Mouse (Mus musculus) midbrain, embryonic 14.5 days (tissue): ENCODE data around the gene Nmt2. TPM values are rescaled to one million over a fixed set of nuclear protein-coding genes. Genes with fewer than 3 reads are reported as not detected.

Experiments used
- ATAC-seq: fragments of 200-750 bp; cut with Nextera tagmentation; 2 replicates; pipeline ENCODE4 v1.8.0; 2017; ENCODE audit warnings: moderate number of reproducible peaks, moderate library complexity; ENCODE audit not compliant: low FRiP score, low TSS enrichment
- DNase-seq: peaks from one replicate; pipeline ENCODE4 v3.0.0-alpha.2; 2015
- H3K27ac ChIP-seq: fragments of 300-500 bp; sonication (generic); replicated peaks from 2 replicates; pipeline ENCODE4 v1.5.1; 2014; ENCODE audit warnings: mild to moderate bottlenecking, low read depth, low read length, moderate library complexity
- H3K27me3 ChIP-seq: fragments of 300-500 bp; sonication (generic); 2 replicates; pipeline ENCODE4 v1.6.1; 2014; ENCODE audit warnings: low read length, control low read depth, mixed read lengths; ENCODE audit not compliant: control insufficient read depth, insufficient read depth
- H3K36me3 ChIP-seq: fragments of 300-500 bp; sonication (generic); 2 replicates; pipeline ENCODE4 v1.6.1; 2014; ENCODE audit warnings: low read length, control low read depth; ENCODE audit not compliant: control insufficient read depth, insufficient read depth
- H3K4me1 ChIP-seq: fragments of 300-500 bp; sonication (generic); 2 replicates; pipeline ENCODE4 v1.6.1; 2014; ENCODE audit warnings: mild to moderate bottlenecking, antibody characterized with exemption, low read length, control low read depth; ENCODE audit not compliant: control insufficient read depth, insufficient read depth
- H3K4me2 ChIP-seq: fragments of 300-500 bp; sonication (generic); 2 replicates; pipeline ENCODE4 v1.6.1; 2014; ENCODE audit warnings: mild to moderate bottlenecking, low read length, moderate library complexity
- H3K4me3 ChIP-seq: fragments of 300-500 bp; sonication (generic); replicated peaks from 2 replicates; pipeline ENCODE4 v1.5.1; 2014; ENCODE audit warnings: low read depth, low read length
- H3K9ac ChIP-seq: fragments of 300-500 bp; sonication (generic); replicated peaks from 2 replicates; pipeline ENCODE4 v1.6.1; 2014; ENCODE audit warnings: mild to moderate bottlenecking, low read length, moderate library complexity
- H3K9me3 ChIP-seq: fragments of 300-500 bp; sonication (generic); 2 replicates; pipeline ENCODE4 v1.6.1; 2016; ENCODE audit warnings: low read length, control low read depth, mixed read lengths; ENCODE audit not compliant: control insufficient read depth
- WGBS: fragments of 180-500 bp; shearing (Covaris S2); extraction: QIAGEN DNeasy Blood & Tissue Kit; methylation state at CpG from one replicate; pipeline ENCODE4 v1.1.7; 2014; 5-methylcytosine and 5-hydroxymethylcytosine counted together
- polyA plus RNA-seq: library from polyadenylated mRNA; unstranded; fragments of >200 nt; fragmentation: Nextera tagmentation; extraction: Ambion mirVana; gene quantifications from 2 replicates; pipeline ENCODE4 v1.2.1, GENCODE M21; 2014

The Nmt2 gene
- polyA plus RNA-seq, 1 experiment from 2014 or later, result 112 TPM

DNA sequence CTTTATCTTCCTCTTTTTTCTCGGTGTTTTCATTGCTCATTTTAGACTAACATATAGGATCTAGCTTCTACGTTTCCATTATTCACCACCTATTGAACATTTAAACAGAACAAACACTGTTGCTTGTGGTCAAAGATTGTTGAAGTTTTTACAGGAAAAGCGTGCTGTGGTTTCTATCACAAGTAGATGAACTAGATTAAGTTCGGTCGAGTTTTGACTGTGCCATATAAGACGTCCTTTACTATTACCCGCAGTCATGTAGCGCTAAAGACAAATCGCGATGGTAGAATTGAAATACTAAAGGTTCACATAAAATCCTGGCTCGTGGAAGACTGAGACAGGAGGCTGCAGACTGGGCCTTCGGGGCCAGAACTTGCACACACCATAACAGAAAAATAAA, 49.7 kb downstream of the Nmt2 start:
- ATAC-seq (no peak), DNase-seq (no peak)
- Histone ChIP-seq H3K27ac (no peak overlapping the region), H3K27me3 (no peaks in the 10 kb centered on the region), H3K4me3 (no peak overlapping the region), H3K4me1 (peaks cover 14% of the 10 kb centered on the region), H3K9ac (no peak overlapping the region), H3K36me3 (peaks cover 8% of the 10 kb centered on the region), H3K9me3 (no peaks in the 10 kb centered on the region), H3K4me2 (no peak overlapping the region)
- WGBS, result 92% methylated on average over 12 of the region's 12 CpGs

DNA sequence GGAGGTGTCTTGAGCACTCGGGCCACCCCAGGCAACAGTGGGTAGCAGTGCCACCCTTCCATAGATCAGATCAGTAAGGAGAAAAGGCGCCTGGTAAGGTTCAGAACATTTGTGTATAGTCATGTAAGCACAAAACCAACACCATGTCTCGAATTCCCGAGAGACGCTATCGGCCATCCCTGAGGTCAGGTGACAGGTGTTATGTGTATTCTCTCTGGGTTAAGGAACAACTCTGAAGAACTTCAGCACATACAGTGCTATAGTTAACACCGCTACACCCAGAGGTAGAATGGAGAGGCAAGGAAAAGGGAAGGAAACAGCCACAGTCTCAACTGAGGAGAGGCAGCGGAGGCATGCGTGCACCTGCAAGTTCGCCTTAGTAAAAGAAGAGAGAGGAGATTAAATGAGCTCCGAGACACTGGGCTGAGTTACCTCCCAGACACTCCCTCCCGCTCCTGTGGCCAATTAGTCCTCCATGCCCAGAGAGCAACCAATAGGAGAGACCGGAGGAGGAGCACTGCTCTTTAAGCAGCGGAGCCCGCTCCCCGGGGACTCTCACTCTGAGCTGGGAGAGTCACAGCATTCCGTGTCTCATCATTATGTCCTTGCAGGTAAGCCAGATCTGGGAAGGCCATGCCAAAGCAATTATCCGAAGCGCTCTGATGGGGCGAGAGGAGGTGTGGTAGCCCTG, 51.7 kb downstream of the Nmt2 start, which contains the start of gene Acbd7:
TSS of gene Acbd7 (plus strand) at position 558 of the 691 bp plus-strand sequence.
- Histone ChIP-seq H3K9me3 (no peaks in the 10 kb centered on the region), H3K4me2 (peak within 1 kb of the TSS; percentile 69), H3K4me3 (peak within 1 kb of the TSS; percentile 25), H3K9ac (peak within 1 kb of the TSS; percentile 3; the same call in 1 of the 2 replicates), H3K4me1 (peaks cover 14% of the 10 kb centered on the region), H3K36me3 (no peaks in the 10 kb centered on the region), H3K27ac (no peak within 1 kb of the TSS), H3K27me3 (no peaks in the 10 kb centered on the region)
- no peak for ATAC-seq
- peak; percentile 86 for DNase-seq
- WGBS, result 4% methylated on average over 20 of the region's 20 CpGs

DNA sequence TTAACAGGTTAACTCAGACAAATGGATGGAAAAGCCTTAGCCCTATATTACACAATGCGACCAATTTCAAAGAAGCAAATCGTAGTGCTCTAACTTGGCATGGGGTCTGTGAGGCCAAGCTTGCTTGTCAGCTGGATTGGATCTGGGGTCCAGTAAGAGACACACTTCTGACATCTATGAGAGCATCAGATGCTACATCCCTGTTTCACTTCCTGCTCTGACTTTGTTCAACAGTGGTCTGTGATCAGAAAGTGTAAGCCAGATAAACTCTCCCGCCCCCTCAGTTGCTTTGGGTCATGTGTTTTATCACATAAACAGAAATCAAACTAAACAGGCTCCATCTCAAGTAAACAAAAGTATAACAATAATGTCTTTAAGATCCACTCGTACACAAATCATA, 64.4 kb downstream of the Nmt2 start:
- ATAC-seq (no peak), DNase-seq (no peak)
- WGBS, result 81% methylated on average over 4 of the region's 4 CpGs
- H3K36me3 ChIP-seq, result no peaks in the 10 kb centered on the region
- H3K27me3 ChIP-seq, result no peaks in the 10 kb centered on the region
- H3K9me3 ChIP-seq, result no peaks in the 10 kb centered on the region
- no peak overlapping the region for H3K4me2 ChIP-seq
- H3K4me3 ChIP-seq, result no peak overlapping the region
- no peak overlapping the region for H3K27ac ChIP-seq
- H3K9ac ChIP-seq, result no peak overlapping the region
- H3K4me1 ChIP-seq, result no peaks in the 10 kb centered on the region

DNA sequence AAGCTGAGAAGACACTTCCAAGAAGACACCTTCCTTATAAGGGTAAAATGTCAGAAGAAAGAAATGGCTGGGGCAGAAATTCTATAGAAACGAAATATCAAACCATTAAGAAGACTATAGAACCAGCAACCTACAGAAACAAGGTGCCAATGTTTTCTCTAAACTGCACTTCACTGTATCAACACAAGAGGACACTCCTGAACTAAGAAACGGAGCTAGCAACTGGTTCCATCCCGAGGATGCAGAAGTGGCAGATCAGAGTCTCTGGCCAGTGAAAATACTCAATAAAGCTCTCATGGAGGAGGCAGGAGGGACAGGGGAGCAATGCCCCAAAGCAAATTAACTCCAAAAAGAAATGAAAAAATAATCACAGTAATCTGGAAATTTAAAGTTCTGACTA, 64.9 kb downstream of the Nmt2 start:
- Histone ChIP-seq H3K4me3 (no peak overlapping the region), H3K4me2 (no peak overlapping the region), H3K27ac (no peak overlapping the region), H3K9me3 (no peaks in the 10 kb centered on the region), H3K27me3 (no peaks in the 10 kb centered on the region), H3K9ac (no peak overlapping the region), H3K4me1 (no peaks in the 10 kb centered on the region), H3K36me3 (no peaks in the 10 kb centered on the region)
- DNase-seq, result peak; percentile 77
- no peak for ATAC-seq
- 25% methylated on average over 3 of the region's 3 CpGs for WGBS

DNA sequence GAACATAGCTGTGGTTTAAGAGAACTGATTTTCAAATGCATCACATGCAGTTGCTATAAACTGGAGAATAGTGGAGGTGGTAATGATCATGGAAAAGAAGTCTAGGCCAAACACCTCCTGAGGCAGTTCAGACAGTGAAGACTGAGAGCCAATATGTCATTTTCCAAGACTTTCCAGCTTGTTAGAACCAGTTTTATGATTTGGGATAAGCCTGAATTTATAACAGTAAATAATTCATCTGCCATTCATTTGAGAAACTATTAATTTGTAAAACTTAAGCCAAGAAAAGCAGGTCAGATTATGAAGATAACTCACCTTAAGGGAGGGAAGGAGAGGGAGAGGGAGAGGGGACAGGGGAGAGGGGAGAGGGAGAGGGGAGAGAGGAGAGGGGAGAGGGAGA, 69.1 kb downstream of the Nmt2 start:
- no peaks in the 10 kb centered on the region for H3K4me1 ChIP-seq
- no peaks in the 10 kb centered on the region for H3K36me3 ChIP-seq
- no peak overlapping the region for H3K4me3 ChIP-seq
- H3K9me3 ChIP-seq, result no peaks in the 10 kb centered on the region
- no peak overlapping the region for H3K27ac ChIP-seq
- no peaks in the 10 kb centered on the region for H3K27me3 ChIP-seq
- DNase-seq (no peak), ATAC-seq (no peak)
- no peak overlapping the region for H3K9ac ChIP-seq
- H3K4me2 ChIP-seq, result no peak overlapping the region

DNA sequence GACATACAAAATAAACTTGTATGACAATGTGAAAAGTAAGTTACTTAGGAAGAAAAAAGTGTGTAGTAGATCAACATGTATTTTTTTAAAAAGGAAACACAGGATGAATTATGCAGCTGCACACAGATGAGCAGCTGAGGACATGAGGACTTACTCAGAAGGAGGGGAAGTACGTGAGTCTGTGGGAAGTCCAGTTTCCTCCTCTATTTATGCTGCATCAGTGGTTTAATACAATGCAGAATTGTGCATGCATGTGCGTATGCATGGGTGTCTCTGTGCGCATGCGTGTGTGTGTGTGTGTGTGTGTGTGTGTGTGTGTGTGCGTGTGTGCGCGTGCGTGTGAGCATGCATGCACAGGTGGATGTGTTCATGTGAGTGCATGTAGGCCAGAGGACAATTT, 71.8 kb downstream of the Nmt2 start:
- H3K4me2 ChIP-seq, result no peak overlapping the region
- no peaks in the 10 kb centered on the region for H3K9me3 ChIP-seq
- ATAC-seq, result no peak
- H3K36me3 ChIP-seq, result no peaks in the 10 kb centered on the region
- no peak for DNase-seq
- 94% methylated on average over 8 of the region's 8 CpGs for WGBS
- no peaks in the 10 kb centered on the region for H3K4me1 ChIP-seq
- H3K9ac ChIP-seq, result no peak overlapping the region
- H3K27me3 ChIP-seq, result no peaks in the 10 kb centered on the region
- H3K27ac ChIP-seq, result no peak overlapping the region
- no peak overlapping the region for H3K4me3 ChIP-seq

DNA sequence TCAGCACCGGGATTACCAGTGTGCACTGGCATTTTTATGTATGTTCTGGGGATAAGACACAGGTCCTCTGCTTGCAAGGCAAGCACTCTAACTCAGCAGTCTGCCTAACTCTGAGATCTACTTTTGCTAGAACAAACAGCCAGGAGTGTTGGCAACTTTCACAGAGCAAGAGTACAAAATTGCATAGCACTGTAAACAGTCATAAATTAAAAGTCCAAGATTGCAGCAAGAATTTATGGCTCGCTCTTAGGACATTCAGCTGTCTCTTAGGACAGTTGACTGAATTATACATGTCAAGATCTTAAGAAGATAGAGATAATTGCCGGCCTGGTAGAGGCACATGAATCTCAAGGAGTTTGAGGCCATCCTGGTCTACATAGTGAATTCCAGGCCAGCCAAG, 72.3 kb downstream of the Nmt2 start:
- DNase-seq (no peak), ATAC-seq (no peak)
- Histone ChIP-seq H3K36me3 (no peaks in the 10 kb centered on the region), H3K9ac (no peak overlapping the region), H3K27me3 (no peaks in the 10 kb centered on the region), H3K4me3 (no peak overlapping the region), H3K4me1 (no peaks in the 10 kb centered on the region), H3K27ac (no peak overlapping the region), H3K9me3 (no peaks in the 10 kb centered on the region), H3K4me2 (no peak overlapping the region)
- WGBS, result 81% methylated on average over 3 of the region's 3 CpGs

DNA sequence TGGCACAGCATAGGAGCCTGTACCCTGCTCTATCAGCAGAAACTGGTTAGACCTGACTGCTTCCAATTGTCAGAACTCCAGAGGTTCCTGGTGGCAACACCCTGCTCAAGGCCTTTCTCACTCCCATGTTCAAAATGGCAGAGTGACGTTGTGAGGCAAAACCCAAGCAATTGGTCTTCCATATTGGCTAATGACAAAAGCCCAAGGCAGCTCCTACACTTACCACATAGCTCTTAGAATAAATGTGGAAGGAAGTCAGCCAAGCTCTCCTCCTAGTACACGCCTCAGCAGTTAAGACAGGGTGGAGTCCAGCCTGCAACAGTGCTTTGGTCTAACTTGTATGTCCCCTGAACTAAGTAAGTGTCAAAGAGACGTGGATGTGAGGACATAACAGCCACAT, 73.9 kb downstream of the Nmt2 start:
- Histone ChIP-seq H3K4me3 (no peak overlapping the region), H3K4me2 (no peak overlapping the region), H3K36me3 (no peaks in the 10 kb centered on the region), H3K4me1 (no peaks in the 10 kb centered on the region), H3K9ac (no peak overlapping the region), H3K9me3 (no peaks in the 10 kb centered on the region), H3K27me3 (no peaks in the 10 kb centered on the region), H3K27ac (no peak overlapping the region)
- DNase-seq (no peak), ATAC-seq (no peak)
- WGBS, result 78% methylated on average over 3 of the region's 3 CpGs

DNA sequence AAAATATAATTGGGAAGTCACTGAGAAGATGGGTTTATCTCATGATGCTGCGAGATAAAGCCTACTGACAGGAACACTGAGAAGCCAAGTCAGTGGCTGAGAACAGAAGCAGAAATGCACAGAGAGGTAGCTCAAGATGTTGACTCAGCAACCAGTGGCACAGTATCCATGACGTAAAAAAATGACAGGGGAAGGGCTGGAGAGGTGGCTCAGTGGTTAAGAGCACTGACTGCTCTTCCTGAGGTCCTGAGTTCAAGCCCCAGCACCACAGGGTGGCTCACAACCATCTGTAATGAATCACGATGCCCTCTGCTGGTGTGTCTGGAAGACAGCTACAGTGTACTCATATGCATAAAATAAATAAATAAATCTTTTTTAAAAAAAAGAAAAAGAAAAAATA, 77.1 kb downstream of the Nmt2 start:
- no peaks in the 10 kb centered on the region for H3K36me3 ChIP-seq
- no peaks in the 10 kb centered on the region for H3K27me3 ChIP-seq
- DNase-seq, result no peak
- no peaks in the 10 kb centered on the region for H3K9me3 ChIP-seq
- no peak overlapping the region for H3K9ac ChIP-seq
- H3K4me3 ChIP-seq, result no peak overlapping the region
- 0 out of 2 replicates have a peak, but pooled peaks cover 3% of the 10 kb centered on the region for H3K4me1 ChIP-seq
- no peak for ATAC-seq
- WGBS, result 89% methylated on average over 3 of the region's 3 CpGs
- H3K27ac ChIP-seq, result no peak overlapping the region
- no peak overlapping the region for H3K4me2 ChIP-seq
